In genomic region chr1:43934416-43934810, GRCm38 (mm10) we compare ENCODE assay signal across 8 mouse cellular contexts. TPM values are rescaled to one million over a fixed set of nuclear protein-coding genes. Genes with fewer than 3 reads are reported as not detected.
DNase-seq lines count a peak whose midpoint lies in the region; ATAC-seq lines count a peak whose summit lies in the region.

No protein-coding gene starts in this region.

- peak overlapping the region; percentile 80 for H3K4me2 ChIP-seq in liver, embryonic 13.5 days

- DNase-seq in embryo, embryonic 10.5 days (ENCODE audit: low spot score) = peak; percentile 40
- DNase-seq in embryo, embryonic 9.5 days (ENCODE audit: extremely low spot score) = no peak
- DNase-seq in 3T3-L1 (ENCODE audit: low read depth, low spot score) = peak; percentile 46
- DNase-seq in liver, embryonic 13.5 days = no peak
- DNase-seq in cerebellum, adult 9-11 months = no peak
- no peak for DNase-seq in urinary bladder, adult 18-20 months (ENCODE audit: low spot score in 2 of 2)
- DNase-seq in spleen, postnatal 4 days (ENCODE audit: low spot score in 2 of 2) = no peak

- no peaks in the 10 kb centered on the region for H3K27me3 ChIP-seq in liver, embryonic 13.5 days

- 0 out of 2 replicates have a peak, but pooled peaks cover 3% of the 10 kb centered on the region for H3K36me3 ChIP-seq in liver, embryonic 13.5 days

- H3K4me3 ChIP-seq in liver, embryonic 13.5 days (replicated peaks) = peak overlapping the region; percentile 93

- peak overlapping the region; percentile 97 for H3K27ac ChIP-seq in liver, embryonic 13.5 days

- peak overlapping the region; percentile 96 for H3K9ac ChIP-seq in liver, embryonic 13.5 days

- peaks cover 26% of the 10 kb centered on the region for H3K4me1 ChIP-seq in liver, embryonic 13.5 days (replicated peaks)

- peak; percentile 4; the same call in 1 of the 2 replicates for ATAC-seq in erythroblast, adult 5-6 weeks (replicated peaks; ENCODE audit: low FRiP score, poor library complexity, severe bottlenecking)
- no peak for ATAC-seq in liver, embryonic 13.5 days (ENCODE audit: low read depth)

- no peaks in the 10 kb centered on the region for H3K9me3 ChIP-seq in liver, embryonic 13.5 days (replicated peaks)

- 1% methylated on average over 17 of the region's 17 CpGs for WGBS in liver, embryonic 13.5 days (ENCODE audit: insufficient replicate concordance)

RNA-seq across cellular contexts. Expression of gene Tpp2, which starts 1.0 kb away (rescaled TPM):
- total RNA-seq in erythroblast, adult 5-6 weeks (2015; ENCODE audit: low replicate concordance) = 31.8 and 41.3 TPM in 2 replicates
- total RNA-seq in erythroblast, adult 5-6 weeks (2017; ENCODE audit: low replicate concordance) = 26.9 and 33.2 TPM in 2 replicates
- polyA plus RNA-seq in liver, embryonic 13.5 days (2015; fragmentation: Nextera tagmentation; extraction: Ambion mirVana) = 32.9 and 41.2 TPM in 2 replicates

Comparison
In these comparisons a context has a peak if more than half of its experiments do, and no peak if none do; other contexts are left out.
1. DNase-seq: peak in embryo, embryonic 10.5 days (single experiment) and 3T3-L1 (single experiment); none in embryo, embryonic 9.5 days (single experiment), liver, embryonic 13.5 days (single experiment), cerebellum, adult 9-11 months (single experiment), urinary bladder, adult 18-20 months (0 of 2) and spleen, postnatal 4 days (0 of 2).